Mouse (Mus musculus) embryonic facial prominence, embryonic 13.5 days (tissue): Measurements from ENCODE around the gene Mycl. TPM values are rescaled to one million over a fixed set of nuclear protein-coding genes. Genes with fewer than 3 reads are reported as not detected.

ENCODE experiments used
- ATAC-seq: fragments of 200-750 bp; cut with Nextera tagmentation; 2 replicates; pipeline ENCODE4 v1.8.0; 2017; ENCODE audit warnings: low read depth; ENCODE audit not compliant: insufficient number of reproducible peaks, insufficient read depth, low FRiP score, low TSS enrichment
- H3K27ac ChIP-seq: fragments of 300-500 bp; sonication (generic); 2 replicates; pipeline ENCODE4 v1.5.1; 2015; ENCODE audit warnings: moderate library complexity, mild to moderate bottlenecking, inconsistent platforms
- H3K27me3 ChIP-seq: fragments of 300-500 bp; sonication (generic); 2 replicates; pipeline ENCODE4 v1.6.1; 2015; ENCODE audit warnings: mild to moderate bottlenecking, inconsistent platforms
- H3K36me3 ChIP-seq: fragments of 300-500 bp; sonication (generic); 2 replicates; pipeline ENCODE4 v1.6.1; 2015; ENCODE audit warnings: mild to moderate bottlenecking, inconsistent platforms
- H3K4me1 ChIP-seq: fragments of 300-500 bp; sonication (generic); 2 replicates; pipeline ENCODE4 v1.6.1; 2015; ENCODE audit warnings: inconsistent platforms
- H3K4me2 ChIP-seq: fragments of 300-500 bp; sonication (generic); 2 replicates; pipeline ENCODE4 v1.6.1; 2015; ENCODE audit warnings: moderate library complexity, mild to moderate bottlenecking, inconsistent platforms
- H3K4me3 ChIP-seq: fragments of 300-500 bp; sonication (generic); 2 replicates; pipeline ENCODE4 v1.5.1; 2015; ENCODE audit warnings: mild to moderate bottlenecking, inconsistent platforms
- H3K9ac ChIP-seq: fragments of 300-500 bp; sonication (generic); 2 replicates; pipeline ENCODE4 v1.6.1; 2015; ENCODE audit warnings: mild to moderate bottlenecking, inconsistent platforms
- H3K9me3 ChIP-seq: fragments of 300-500 bp; sonication (generic); 2 replicates; pipeline ENCODE4 v1.6.1; 2016; ENCODE audit warnings: inconsistent platforms
- WGBS: fragments of 180-500 bp; shearing (Covaris S2); methylation state at CpG from one replicate; pipeline ENCODE4 v1.1.7; 2015; ENCODE audit warnings: mixed read lengths; 5-methylcytosine and 5-hydroxymethylcytosine counted together
- polyA plus RNA-seq: library from polyadenylated mRNA; unstranded; fragments of >200 nt; fragmentation: Nextera tagmentation; extraction: Ambion mirVana; gene quantifications from 2 replicates; pipeline ENCODE4 v1.2.1, GENCODE M21; 2015

Gene Mycl
- polyA plus RNA-seq, 1 experiment from 2014 or later: 33.4 TPM

- H3K4me2 ChIP-seq: peak overlapping the region; percentile 99
- no peaks in the 10 kb centered on the region for H3K36me3 ChIP-seq
- peaks cover 12% of the 10 kb centered on the region for H3K27me3 ChIP-seq
- H3K9me3 ChIP-seq: no peaks in the 10 kb centered on the region
- H3K4me3 ChIP-seq: peak overlapping the region; percentile 67
- no peak overlapping the region for H3K27ac ChIP-seq
- H3K9ac ChIP-seq: peak overlapping the region; percentile 76; the same call in 1 of the 2 replicates
- ATAC-seq: no peak
- peaks cover 41% of the 10 kb centered on the region for H3K4me1 ChIP-seq
- WGBS: 32% methylated on average over 6 of the region's 6 CpGs
Observed at GRCm38 (mm10) chr4:122961589-122961988, 33.9 kb upstream of the Mycl start.

DNA sequence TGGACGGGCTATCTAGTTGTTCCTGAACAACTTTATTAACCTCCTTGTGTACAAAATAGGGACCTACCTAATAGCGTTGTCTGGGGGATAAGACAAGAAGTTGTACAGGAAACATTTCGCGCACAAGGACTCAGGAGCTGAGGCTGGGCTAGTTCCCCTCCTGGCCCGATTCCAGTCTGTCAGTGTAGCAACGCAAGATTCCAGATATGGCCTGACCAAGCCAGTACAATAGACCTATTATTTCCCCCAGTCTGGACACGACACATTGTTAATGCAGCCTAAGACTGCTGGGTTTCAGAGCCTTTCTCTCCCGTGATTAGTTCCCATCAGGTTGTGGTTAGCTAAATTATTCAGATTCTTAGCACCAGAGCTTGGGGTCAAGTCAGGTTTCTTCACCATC, 32.7 kb upstream of the Mycl start:
- no peak overlapping the region for H3K9ac ChIP-seq
- H3K4me3 ChIP-seq: no peak overlapping the region
- no peak for ATAC-seq
- H3K4me2 ChIP-seq: no peak overlapping the region
- peaks cover 40% of the 10 kb centered on the region for H3K4me1 ChIP-seq
- no peak overlapping the region for H3K27ac ChIP-seq
- peaks cover 12% of the 10 kb centered on the region for H3K27me3 ChIP-seq
- no peaks in the 10 kb centered on the region for H3K9me3 ChIP-seq
- H3K36me3 ChIP-seq: no peaks in the 10 kb centered on the region
- 39% methylated on average over 8 of the region's 8 CpGs for WGBS

DNA sequence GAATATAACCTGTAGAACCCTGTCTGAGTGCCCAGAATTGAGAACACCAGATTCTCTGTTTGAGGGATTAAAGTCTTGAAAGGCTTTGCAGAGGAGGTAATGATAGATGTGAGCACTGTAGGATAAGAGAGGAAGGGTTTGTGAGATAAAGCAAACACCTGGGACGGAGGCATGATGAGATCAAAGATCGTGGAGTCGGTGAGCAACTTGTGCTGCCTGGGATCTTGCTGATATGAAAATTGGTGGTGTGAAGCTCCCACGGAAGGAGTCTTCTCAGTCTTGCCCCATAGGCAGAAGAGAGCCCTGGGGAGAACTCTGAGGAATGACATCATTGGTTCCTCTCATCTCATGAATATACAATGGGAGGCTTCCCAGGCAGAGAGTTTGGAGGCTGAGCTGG, 27.3 kb upstream of the Mycl start:
- no peaks in the 10 kb centered on the region for H3K9me3 ChIP-seq
- H3K4me1 ChIP-seq: no peaks in the 10 kb centered on the region
- no peaks in the 10 kb centered on the region for H3K36me3 ChIP-seq
- H3K27me3 ChIP-seq: no peaks in the 10 kb centered on the region
- no peak overlapping the region for H3K4me3 ChIP-seq
- H3K9ac ChIP-seq: no peak overlapping the region
- H3K4me2 ChIP-seq: no peak overlapping the region
- ATAC-seq: no peak
- WGBS: 72% methylated on average over 4 of the region's 4 CpGs
- H3K27ac ChIP-seq: no peak overlapping the region

GRCm38 (mm10) chr4:122971191-122971590, 24.3 kb upstream of the Mycl start:
- Histone ChIP-seq H3K9me3 (no peaks in the 10 kb centered on the region), H3K27me3 (no peaks in the 10 kb centered on the region; the same call in 1 of the 2 replicates), H3K4me2 (no peak overlapping the region), H3K4me1 (no peaks in the 10 kb centered on the region), H3K27ac (no peak overlapping the region), H3K4me3 (no peak overlapping the region), H3K36me3 (no peaks in the 10 kb centered on the region), H3K9ac (no peak overlapping the region)
- ATAC-seq: no peak
- WGBS: 77% methylated on average over 4 of the region's 4 CpGs

DNA sequence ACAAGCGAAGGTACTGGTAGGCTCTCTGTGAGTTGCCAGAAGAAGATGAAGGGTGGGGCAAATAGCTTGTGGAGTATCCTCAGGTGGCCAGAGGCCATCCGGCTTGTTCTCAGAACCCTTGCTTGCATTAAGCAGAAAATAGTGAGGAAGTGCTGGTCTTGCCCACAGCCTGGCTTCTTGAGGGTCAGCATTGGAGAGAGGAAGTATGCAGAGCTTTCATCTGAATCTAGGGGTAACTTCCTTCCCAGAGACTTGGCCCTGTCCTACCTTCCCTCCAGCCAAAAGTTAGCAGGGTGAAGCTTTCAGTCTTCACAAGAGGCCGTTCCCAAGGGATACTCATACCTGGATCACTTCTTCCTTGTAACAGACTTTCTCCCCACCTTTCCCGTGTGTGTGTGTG, 23.8 kb upstream of the Mycl start:
- Histone ChIP-seq H3K4me1 (no peaks in the 10 kb centered on the region), H3K27me3 (no peaks in the 10 kb centered on the region; the same call in 1 of the 2 replicates), H3K36me3 (no peaks in the 10 kb centered on the region), H3K9ac (no peak overlapping the region), H3K4me3 (no peak overlapping the region), H3K4me2 (no peak overlapping the region), H3K27ac (no peak overlapping the region), H3K9me3 (no peaks in the 10 kb centered on the region)
- 77% methylated on average over 4 of the region's 4 CpGs for WGBS
- no peak for ATAC-seq

DNA sequence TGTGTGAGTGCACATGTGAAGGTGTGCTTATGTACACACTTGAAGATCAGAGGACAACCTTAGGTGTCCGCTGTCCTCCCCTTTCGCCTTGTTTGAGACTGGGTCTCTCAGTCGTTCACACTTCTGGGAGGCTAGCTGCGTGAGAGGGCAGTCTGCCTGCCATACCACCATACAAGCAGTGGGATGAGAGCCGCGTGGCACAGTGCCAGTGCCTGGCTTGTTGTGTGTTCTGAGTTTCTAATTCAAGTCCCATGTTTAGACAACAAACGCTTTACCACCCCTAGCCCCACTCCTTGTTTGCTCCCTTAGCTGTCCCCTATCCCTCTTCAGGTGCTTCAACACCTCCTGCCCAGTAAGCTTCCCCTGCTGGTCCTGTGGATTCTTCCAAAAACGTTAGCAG, 23.4 kb upstream of the Mycl start:
- WGBS: 72% methylated on average over 8 of the region's 8 CpGs
- H3K27me3 ChIP-seq: no peaks in the 10 kb centered on the region; the same call in 1 of the 2 replicates
- H3K9me3 ChIP-seq: no peaks in the 10 kb centered on the region
- H3K4me3 ChIP-seq: no peak overlapping the region
- no peaks in the 10 kb centered on the region for H3K36me3 ChIP-seq
- H3K9ac ChIP-seq: no peak overlapping the region
- no peak overlapping the region for H3K27ac ChIP-seq
- no peaks in the 10 kb centered on the region for H3K4me1 ChIP-seq
- no peak overlapping the region for H3K4me2 ChIP-seq
- ATAC-seq: no peak

GRCm38 (mm10) chr4:122974976-122975520, 20.4 kb upstream of the Mycl start:
- Histone ChIP-seq H3K4me2 (no peak overlapping the region), H3K9me3 (no peaks in the 10 kb centered on the region), H3K27me3 (no peaks in the 10 kb centered on the region; the same call in 1 of the 2 replicates), H3K4me3 (no peak overlapping the region), H3K27ac (no peak overlapping the region), H3K4me1 (no peaks in the 10 kb centered on the region), H3K36me3 (no peaks in the 10 kb centered on the region), H3K9ac (no peak overlapping the region)
- ATAC-seq: no peak
- 78% methylated on average over 5 of the region's 5 CpGs for WGBS

- Histone ChIP-seq H3K36me3 (no peaks in the 10 kb centered on the region), H3K27ac (no peak overlapping the region), H3K9ac (no peak overlapping the region), H3K4me2 (no peak overlapping the region), H3K4me3 (no peak overlapping the region), H3K4me1 (0 out of 2 replicates have a peak, but pooled peaks cover 3% of the 10 kb centered on the region), H3K9me3 (no peaks in the 10 kb centered on the region), H3K27me3 (peaks cover 3% of the 10 kb centered on the region)
- ATAC-seq: no peak
- 81% methylated on average over 4 of the region's 4 CpGs for WGBS
Observed at GRCm38 (mm10) chr4:122976885-122977284, 18.6 kb upstream of the Mycl start.

- no peaks in the 10 kb centered on the region for H3K36me3 ChIP-seq
- H3K27me3 ChIP-seq: peaks cover 21% of the 10 kb centered on the region
- no peak overlapping the region for H3K4me3 ChIP-seq
- no peak for ATAC-seq
- 0 out of 2 replicates have a peak, but pooled peaks cover 8% of the 10 kb centered on the region for H3K4me1 ChIP-seq
- WGBS: 88% methylated on average over 2 of the region's 2 CpGs
- H3K9ac ChIP-seq: no peak overlapping the region
- H3K9me3 ChIP-seq: no peaks in the 10 kb centered on the region
- no peak overlapping the region for H3K27ac ChIP-seq
- no peak overlapping the region for H3K4me2 ChIP-seq
Observed at GRCm38 (mm10) chr4:122978850-122979249, 16.6 kb upstream of the Mycl start.

DNA sequence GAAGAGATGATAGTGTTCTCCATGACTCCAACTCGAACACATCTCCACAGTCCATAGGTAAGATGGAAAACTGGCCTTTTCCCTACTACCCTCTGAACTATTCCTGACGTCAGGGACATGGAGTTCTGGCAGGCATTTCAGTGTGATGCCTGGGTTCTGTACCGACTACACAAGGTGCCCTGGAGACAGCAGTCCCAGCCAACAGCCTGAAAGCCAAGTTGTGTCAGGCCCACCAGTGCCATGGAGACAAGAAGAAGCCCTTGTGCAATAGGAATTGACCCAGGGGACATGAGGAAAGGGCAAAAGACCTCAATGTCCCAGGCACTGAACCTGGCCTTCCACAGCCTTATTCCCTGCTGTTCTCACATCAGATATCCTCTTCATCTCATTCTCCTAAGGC, 15.6 kb upstream of the Mycl start:
- WGBS: 83% methylated on average over 3 of the region's 3 CpGs
- 0 out of 2 replicates have a peak, but pooled peaks cover 8% of the 10 kb centered on the region for H3K4me1 ChIP-seq

DNA sequence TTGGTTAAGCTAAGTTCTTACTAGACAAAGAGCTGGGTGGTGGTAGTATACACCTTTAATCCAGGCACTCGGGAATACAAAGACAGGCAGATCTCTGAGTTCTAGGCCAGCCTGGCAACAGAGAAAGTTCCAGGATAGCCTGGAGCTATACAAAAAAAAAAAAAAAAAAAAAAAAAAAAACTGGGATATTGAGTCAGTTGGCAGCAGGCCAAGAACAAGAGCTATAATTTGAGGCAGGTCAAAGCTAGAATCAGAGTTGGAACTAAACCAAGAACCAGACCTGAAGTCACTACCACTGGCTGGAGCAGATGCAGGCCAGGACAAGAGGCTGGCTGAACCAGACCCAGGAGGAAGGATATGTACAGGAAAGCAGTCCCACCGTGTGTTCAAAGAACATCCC, 14.8 kb upstream of the Mycl start:
- 61% methylated on average over 2 of the region's 2 CpGs for WGBS
- no peak overlapping the region for H3K27ac ChIP-seq
- ATAC-seq: no peak

More for the DNA sequence above, 15.6 kb upstream of the Mycl start:
- Histone ChIP-seq H3K9me3 (no peaks in the 10 kb centered on the region), H3K27me3 (peaks cover 29% of the 10 kb centered on the region), H3K9ac (no peak overlapping the region), H3K4me3 (no peak overlapping the region), H3K4me2 (no peak overlapping the region), H3K27ac (no peak overlapping the region), H3K36me3 (no peaks in the 10 kb centered on the region)
- ATAC-seq: no peak

GRCm38 (mm10) chr4:122981238-122981637, 14.2 kb upstream of the Mycl start:
- WGBS: 85% methylated on average over 7 of the region's 7 CpGs
- Histone ChIP-seq H3K27ac (no peak overlapping the region), H3K9ac (no peak overlapping the region), H3K9me3 (no peaks in the 10 kb centered on the region), H3K27me3 (peaks cover 29% of the 10 kb centered on the region), H3K4me3 (no peak overlapping the region), H3K4me1 (0 out of 2 replicates have a peak, but pooled peaks cover 8% of the 10 kb centered on the region), H3K36me3 (no peaks in the 10 kb centered on the region), H3K4me2 (no peak overlapping the region)
- ATAC-seq: no peak

More for the DNA sequence above, 14.8 kb upstream of the Mycl start:
- H3K4me2 ChIP-seq: no peak overlapping the region
- 0 out of 2 replicates have a peak, but pooled peaks cover 8% of the 10 kb centered on the region for H3K4me1 ChIP-seq
- peaks cover 29% of the 10 kb centered on the region for H3K27me3 ChIP-seq
- no peak overlapping the region for H3K4me3 ChIP-seq
- no peaks in the 10 kb centered on the region for H3K9me3 ChIP-seq
- H3K9ac ChIP-seq: no peak overlapping the region
- H3K36me3 ChIP-seq: no peaks in the 10 kb centered on the region
